Mouse (Mus musculus) stomach, embryonic 16.5 days (tissue): ENCODE measurements around the gene Fubp3. TPM values are rescaled to one million over a fixed set of nuclear protein-coding genes. Genes with fewer than 3 reads are reported as not detected.

Experiments
- ATAC-seq: fragments of 200-750 bp; cut with Nextera tagmentation; 2 replicates; pipeline ENCODE4 v1.8.0; 2017; ENCODE audit warnings: moderate number of reproducible peaks, moderate TSS enrichment; ENCODE audit not compliant: insufficient read depth, low FRiP score
- H3K27ac ChIP-seq: fragments of 300-500 bp; sonication (generic); 2 replicates; pipeline ENCODE4 v1.5.1; 2014; ENCODE audit warnings: low read length
- H3K27me3 ChIP-seq: fragments of 300-500 bp; sonication (generic); 2 replicates; pipeline ENCODE4 v1.6.1; 2014; ENCODE audit warnings: low read length, control low read depth, mixed read lengths; ENCODE audit not compliant: control insufficient read depth, insufficient read depth
- H3K36me3 ChIP-seq: fragments of 300-500 bp; sonication (generic); 2 replicates; pipeline ENCODE4 v1.6.1; 2014; ENCODE audit warnings: low read length; ENCODE audit not compliant: control insufficient read depth, insufficient read depth
- H3K4me1 ChIP-seq: fragments of 300-500 bp; sonication (generic); 2 replicates; pipeline ENCODE4 v1.6.1; 2014; ENCODE audit warnings: low read length, control low read depth, mixed read lengths; ENCODE audit not compliant: control insufficient read depth, insufficient read depth
- H3K4me2 ChIP-seq: fragments of 300-500 bp; sonication (generic); 2 replicates; pipeline ENCODE4 v1.6.1; 2014; ENCODE audit warnings: low read depth, low read length, mixed read lengths
- H3K4me3 ChIP-seq: fragments of 300-500 bp; sonication (generic); replicated peaks from 2 replicates; pipeline ENCODE4 v1.5.1; 2014; ENCODE audit warnings: mild to moderate bottlenecking, low read length
- H3K9ac ChIP-seq: fragments of 300-500 bp; sonication (generic); 2 replicates; pipeline ENCODE4 v1.6.1; 2014; ENCODE audit warnings: low read length
- H3K9me3 ChIP-seq: fragments of 300-500 bp; sonication (generic); replicated peaks from 2 replicates; pipeline ENCODE4 v1.6.1; 2016; ENCODE audit warnings: low read length, control low read depth; ENCODE audit not compliant: control insufficient read depth
- WGBS: fragments of 180-500 bp; shearing (Covaris S2); extraction: QIAGEN DNeasy Blood & Tissue Kit; methylation state at CpG from one replicate; pipeline ENCODE4 v1.1.7; 2014; 5-methylcytosine and 5-hydroxymethylcytosine counted together
- microRNA-seq: library from miRNA; unstranded; fragments of <30 nt; microRNA quantifications from one replicate; pipeline ENCODE4, GENCODE M21; 2016
- polyA plus RNA-seq: library from polyadenylated mRNA; unstranded; fragments of >200 nt; fragmentation: Nextera tagmentation; extraction: Ambion mirVana; gene quantifications from 2 replicates; pipeline ENCODE4 v1.2.1, GENCODE M21; 2015

Fubp3 gene
- polyA plus RNA-seq, 1 experiment from 2014 or later, result 73.1 TPM

DNA sequence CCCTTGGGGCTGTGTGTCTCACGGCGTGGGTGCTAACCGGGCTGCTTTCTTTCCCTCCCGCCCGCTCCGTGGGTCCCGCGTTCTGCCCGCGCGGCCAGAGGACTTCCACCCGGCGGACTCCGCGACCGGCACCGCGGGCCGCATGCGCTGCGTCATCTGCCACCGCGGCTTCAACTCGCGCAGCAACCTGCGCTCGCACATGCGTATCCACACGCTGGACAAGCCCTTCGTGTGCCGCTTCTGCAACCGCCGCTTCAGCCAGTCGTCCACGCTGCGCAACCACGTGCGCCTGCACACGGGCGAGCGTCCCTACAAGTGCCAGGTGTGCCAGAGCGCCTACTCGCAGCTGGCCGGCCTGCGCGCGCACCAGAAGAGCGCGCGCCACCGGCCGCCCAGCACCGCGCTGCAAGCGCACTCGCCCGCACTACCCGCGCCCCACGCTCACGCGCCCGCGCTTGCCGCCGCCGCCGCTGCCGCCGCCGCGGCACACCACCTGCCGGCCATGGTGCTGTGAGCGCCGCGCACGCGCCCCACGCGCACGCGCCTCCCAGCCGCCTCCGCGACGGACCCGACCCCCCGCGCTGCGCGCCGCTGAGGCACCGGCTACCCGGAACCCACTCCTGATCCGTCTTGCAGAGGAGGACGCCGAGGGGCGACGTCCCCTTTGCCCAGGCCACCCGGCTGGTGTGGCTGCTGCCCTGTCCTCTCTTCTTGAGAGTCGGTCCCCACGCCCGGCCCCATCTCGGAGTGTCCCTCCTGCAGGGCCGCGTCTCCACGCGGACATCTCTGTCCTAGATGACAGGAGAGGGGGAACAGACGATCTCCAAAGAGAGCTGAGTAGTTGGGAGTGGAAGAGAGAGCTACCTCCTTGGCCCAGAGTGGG, 81.8 kb downstream of the Fubp3 start:
- H3K4me2 ChIP-seq, result peak overlapping the region; percentile 92
- H3K4me1 ChIP-seq, result 0 out of 2 replicates have a peak, but pooled peaks cover 8% of the 10 kb centered on the region
- H3K9me3 ChIP-seq, result no peaks in the 10 kb centered on the region
- H3K36me3 ChIP-seq, result no peaks in the 10 kb centered on the region
- H3K27me3 ChIP-seq, result peaks cover 68% of the 10 kb centered on the region
- H3K4me3 ChIP-seq, result peak overlapping the region; percentile 54
- no peak overlapping the region for H3K27ac ChIP-seq
- ATAC-seq, result peak; percentile 33; the same call in 1 of the 2 replicates
- WGBS, result under 1% methylated on average over 107 of the region's 109 CpGs
- peak overlapping the region; percentile 48 for H3K9ac ChIP-seq

DNA sequence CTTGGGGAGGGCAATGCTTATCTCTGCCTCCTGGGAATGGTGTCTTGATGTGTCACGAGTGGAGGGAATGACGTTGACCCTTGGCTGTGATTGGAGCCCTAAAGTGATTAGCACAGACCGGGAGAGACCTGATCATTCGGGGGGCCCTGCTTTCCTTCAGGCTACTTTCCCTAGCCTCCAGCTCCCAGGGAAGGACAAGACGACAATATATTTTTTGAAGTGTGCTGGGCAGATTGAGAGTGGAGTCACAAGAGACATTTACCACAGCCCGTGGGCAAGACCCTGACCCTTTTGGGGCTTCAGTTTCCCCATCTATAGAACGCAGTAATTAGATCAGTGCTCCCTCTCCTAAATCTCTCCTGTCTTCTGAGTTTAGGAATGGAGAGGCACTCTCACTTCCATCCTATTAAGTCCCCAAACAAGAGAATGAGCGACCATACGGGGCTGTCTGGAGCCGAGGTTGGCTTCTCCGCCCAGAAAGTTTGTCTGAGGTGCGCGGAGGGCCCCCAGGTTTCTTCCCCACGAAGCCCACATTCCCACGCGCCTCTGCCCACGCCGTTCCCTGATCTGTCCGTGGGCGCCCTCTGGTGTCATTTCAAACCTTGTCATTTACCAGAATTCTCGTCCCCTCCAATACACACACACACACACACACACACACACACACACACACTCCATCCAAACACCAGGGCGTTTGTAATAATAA, 82.6 kb downstream of the Fubp3 start:
- 5% methylated on average over 22 of the region's 22 CpGs for WGBS
- Histone ChIP-seq H3K4me2 (peak overlapping the region; percentile 92), H3K9ac (peak overlapping the region; percentile 48; the same call in 1 of the 2 replicates), H3K4me3 (peak overlapping the region; percentile 54), H3K27ac (no peak overlapping the region), H3K27me3 (peaks cover 63% of the 10 kb centered on the region), H3K4me1 (0 out of 2 replicates have a peak, but pooled peaks cover 8% of the 10 kb centered on the region), H3K9me3 (no peaks in the 10 kb centered on the region), H3K36me3 (no peaks in the 10 kb centered on the region)
- no peak for ATAC-seq

DNA sequence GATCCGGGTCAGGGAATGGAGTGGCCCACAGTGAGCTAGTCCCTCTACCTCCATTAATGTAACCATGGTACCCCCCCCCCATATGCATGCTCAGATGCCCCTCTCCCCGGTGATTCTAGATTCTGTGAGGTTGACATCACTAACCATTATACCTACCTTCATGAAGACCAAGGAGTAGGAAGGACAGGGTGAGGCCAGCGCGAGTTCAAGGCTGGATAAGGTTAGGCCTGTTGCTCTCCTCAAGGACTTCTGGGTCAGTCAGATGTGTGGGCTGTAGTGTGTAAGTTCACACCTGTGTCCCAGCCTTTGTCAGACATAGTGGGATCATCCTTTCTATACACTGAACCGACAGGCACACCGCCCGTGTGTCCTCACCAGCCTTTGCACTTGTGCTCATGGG, 83.9 kb downstream of the Fubp3 start:
- no peak overlapping the region for H3K27ac ChIP-seq
- no peaks in the 10 kb centered on the region for H3K36me3 ChIP-seq
- H3K4me1 ChIP-seq, result 0 out of 2 replicates have a peak, but pooled peaks cover 8% of the 10 kb centered on the region
- H3K9ac ChIP-seq, result no peak overlapping the region
- no peak for ATAC-seq
- no peak overlapping the region for H3K4me2 ChIP-seq
- H3K27me3 ChIP-seq, result peaks cover 52% of the 10 kb centered on the region
- no peaks in the 10 kb centered on the region for H3K9me3 ChIP-seq
- 78% methylated on average over 7 of the region's 7 CpGs for WGBS
- no peak overlapping the region for H3K4me3 ChIP-seq

DNA sequence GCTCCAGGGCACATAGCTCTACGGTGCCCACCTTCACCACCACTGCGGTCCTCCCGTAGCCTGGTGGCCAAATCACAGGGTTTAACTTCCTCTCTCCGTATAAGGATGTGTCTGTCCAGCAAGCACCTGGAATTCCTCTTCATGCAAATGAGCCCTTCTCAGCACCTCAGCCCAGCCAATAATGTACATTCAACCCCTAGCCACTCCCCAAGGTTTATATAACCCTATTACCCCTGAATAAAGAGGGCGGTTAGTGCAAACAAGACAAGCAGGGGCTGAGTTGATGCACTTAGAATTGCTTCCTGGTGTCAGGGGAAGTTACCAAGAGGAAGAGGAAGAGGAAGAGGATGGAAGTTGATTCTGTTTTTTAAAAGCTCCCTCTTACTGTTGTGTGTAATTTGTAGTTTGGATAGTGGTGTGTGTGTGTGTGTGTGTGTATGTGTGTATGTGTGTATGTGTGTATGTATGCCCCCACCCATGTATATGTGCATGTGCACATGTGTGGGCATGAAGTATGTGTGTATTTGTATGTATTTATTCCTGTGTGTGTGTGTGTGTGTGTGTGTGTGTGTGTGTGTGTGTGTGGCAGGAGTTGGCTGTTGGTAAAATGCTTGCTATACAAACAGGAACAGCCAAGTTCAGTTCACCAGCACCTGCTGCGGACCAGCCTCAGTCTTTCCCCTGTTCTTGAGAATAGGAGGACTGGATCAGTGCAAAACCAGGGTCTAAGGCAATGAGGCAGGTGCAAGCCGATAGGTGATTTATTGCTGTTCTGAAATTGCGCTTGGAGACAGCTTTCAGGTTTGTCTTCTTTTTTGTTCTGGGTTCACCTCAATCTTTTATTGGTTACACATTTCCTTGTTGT, 90.7 kb downstream of the Fubp3 start:
- ATAC-seq, result peak; percentile 13; the same call in 1 of the 2 replicates

DNA sequence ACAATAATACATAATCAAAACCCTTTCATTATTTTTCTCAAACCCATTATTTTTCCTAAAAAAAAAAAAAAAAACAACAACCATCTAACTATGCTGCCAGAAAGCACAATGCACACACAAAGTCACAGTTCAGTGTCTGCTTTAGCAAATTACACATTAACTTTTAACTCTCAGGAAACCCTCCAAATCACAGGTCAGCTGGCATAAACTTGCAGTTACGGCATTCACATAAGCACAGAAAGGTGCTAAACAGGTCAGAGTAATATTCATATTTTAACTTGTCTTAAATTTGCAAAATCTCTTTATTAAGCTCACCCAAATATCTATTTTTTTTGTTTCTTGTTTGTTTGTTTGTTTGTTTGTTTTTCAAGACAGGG, 91.3 kb downstream of the Fubp3 start:
- H3K9ac ChIP-seq, result no peak overlapping the region
- no peak for ATAC-seq
- WGBS, result 79% methylated on average over 1 of the region's 1 CpGs

More for the DNA sequence above, 90.7 kb downstream of the Fubp3 start:
- no peak overlapping the region for H3K9ac ChIP-seq
- H3K4me2 ChIP-seq, result no peak overlapping the region
- no peaks in the 10 kb centered on the region for H3K4me1 ChIP-seq
- no peak overlapping the region for H3K27ac ChIP-seq
- no peaks in the 10 kb centered on the region for H3K9me3 ChIP-seq
- no peaks in the 10 kb centered on the region; the same call in 1 of the 2 replicates for H3K27me3 ChIP-seq
- 45% methylated on average over 8 of the region's 8 CpGs for WGBS
- no peak overlapping the region for H3K4me3 ChIP-seq
- H3K36me3 ChIP-seq, result no peaks in the 10 kb centered on the region

More for the DNA sequence above, 91.3 kb downstream of the Fubp3 start:
- H3K4me2 ChIP-seq, result no peak overlapping the region
- no peak overlapping the region for H3K4me3 ChIP-seq
- H3K4me1 ChIP-seq, result no peaks in the 10 kb centered on the region
- H3K9me3 ChIP-seq, result no peaks in the 10 kb centered on the region
- no peaks in the 10 kb centered on the region; the same call in 1 of the 2 replicates for H3K27me3 ChIP-seq
- H3K36me3 ChIP-seq, result no peaks in the 10 kb centered on the region
- H3K27ac ChIP-seq, result no peak overlapping the region

Small RNA genes lying within 50 kb of the gene (microRNA-seq; reads per million reads assigned to microRNA genes)
- gene Mir6998, result 1.2 reads per million

Other genes with a start within 250 kb of the Fubp3 start
- gene Ass1, start 102.4 kb upstream of the Fubp3 start, polyA plus RNA-seq, result 212 and 226 TPM in 2 replicates
- not detected in 2 replicates for gene Prdm12, start 67.4 kb downstream of the Fubp3 start, polyA plus RNA-seq
- gene Exosc2, start 98.1 kb downstream of the Fubp3 start, polyA plus RNA-seq, result 52.2 and 54.4 TPM in 2 replicates
- gene Abl1, start 115.7 kb downstream of the Fubp3 start, polyA plus RNA-seq, result 30.4 and 32.2 TPM in 2 replicates
- gene Qrfp, start 237.9 kb downstream of the Fubp3 start, polyA plus RNA-seq, result 0.10 TPM in 1 of 2 replicates, not detected in the other